Mouse (Mus musculus): ENCODE measurements around the gene Iqschfp. TPM values are rescaled to one million over a fixed set of nuclear protein-coding genes. Genes with fewer than 3 reads are reported as not detected.
A peak's percentile ranks its signal among the peaks of the same experiment; 100 is the strongest.
"Not testable (repeated sequence)": the region's sequence is repeated elsewhere in the genome, so short reads cannot be mapped to it uniquely, and the experiment has no call there.

The Iqschfp gene
- polyA plus RNA-seq, 1 experiment from 2014 or later = 0.38 TPM

GRCm38 (mm10) chr3:68055071-68055470, 163.0 kb downstream of the Iqschfp start:
- Histone ChIP-seq H3K4me1 (peaks cover 8% of the 10 kb centered on the region), H3K36me3 (replicated peaks) (no peaks in the 10 kb centered on the region), H3K4me3 (no peak overlapping the region), H3K9me3 (no peaks in the 10 kb centered on the region), H3K27ac (no peak overlapping the region), H3K27me3 (ENCODE audit: poor library complexity, severe bottlenecking) (peaks cover 9% of the 10 kb centered on the region)
- 70% methylated on average over 13 of the region's 13 CpGs for WGBS
- DNase-seq (ENCODE audit: extremely low spot score, low spot score) = no peak

- DNase-seq (ENCODE audit: extremely low spot score, low spot score) = peak; percentile 56
- Histone ChIP-seq H3K4me1 (peaks cover 12% of the 10 kb centered on the region), H3K9me3 (no peaks in the 10 kb centered on the region), H3K36me3 (replicated peaks) (no peaks in the 10 kb centered on the region), H3K27ac (no peak overlapping the region), H3K27me3 (ENCODE audit: poor library complexity, severe bottlenecking) (peaks cover 9% of the 10 kb centered on the region), H3K4me3 (peak overlapping the region; percentile 35)
- WGBS = 56% methylated on average over 23 of the region's 23 CpGs
Observed at GRCm38 (mm10) chr3:68056373-68057275, 164.6 kb downstream of the Iqschfp start.

GRCm38 (mm10) chr3:68059162-68059800, 167.2 kb downstream of the Iqschfp start:
- no peak for DNase-seq (ENCODE audit: extremely low spot score, low spot score)
- H3K27ac ChIP-seq = no peak overlapping the region

GRCm38 (mm10) chr3:68064731-68065130, 172.7 kb downstream of the Iqschfp start, which contains the start of gene Schip1:
TSS of gene Schip1 (plus strand) at chr3:68064802.
- Histone ChIP-seq H3K9me3 (no peaks in the 10 kb centered on the region), H3K27me3 (ENCODE audit: poor library complexity, severe bottlenecking) (no peaks in the 10 kb centered on the region), H3K36me3 (replicated peaks) (no peaks in the 10 kb centered on the region), H3K4me1 (peaks cover 7% of the 10 kb centered on the region), H3K4me3 (no peak within 1 kb of the TSS), H3K27ac (no peak within 1 kb of the TSS)
- 41% methylated on average over 12 of the region's 12 CpGs for WGBS
- DNase-seq (ENCODE audit: extremely low spot score, low spot score) = no peak

More at GRCm38 (mm10) chr3:68059162-68059800, 167.2 kb downstream of the Iqschfp start:
- Histone ChIP-seq H3K9me3 (no peaks in the 10 kb centered on the region), H3K4me1 (peaks cover 12% of the 10 kb centered on the region), H3K27me3 (ENCODE audit: poor library complexity, severe bottlenecking) (peaks cover 9% of the 10 kb centered on the region), H3K36me3 (replicated peaks) (no peaks in the 10 kb centered on the region), H3K4me3 (no peak overlapping the region)
- WGBS = 48% methylated on average over 2 of the region's 2 CpGs

- Histone ChIP-seq H3K27me3 (ENCODE audit: poor library complexity, severe bottlenecking) (no peaks in the 10 kb centered on the region), H3K36me3 (replicated peaks) (no peaks in the 10 kb centered on the region), H3K9me3 (no peaks in the 10 kb centered on the region), H3K4me1 (no peaks in the 10 kb centered on the region), H3K27ac (no peak overlapping the region), H3K4me3 (no peak overlapping the region)
- DNase-seq (ENCODE audit: extremely low spot score, low spot score) = no peak
- 84% methylated on average over 9 of the region's 9 CpGs for WGBS
Observed at GRCm38 (mm10) chr3:68071395-68072386, 179.7 kb downstream of the Iqschfp start.

GRCm38 (mm10) chr3:68077406-68077805, 185.4 kb downstream of the Iqschfp start:
- Histone ChIP-seq H3K36me3 (replicated peaks) (no peaks in the 10 kb centered on the region), H3K4me3 (no peak overlapping the region), H3K4me1 (no peaks in the 10 kb centered on the region), H3K9me3 (no peaks in the 10 kb centered on the region), H3K27me3 (ENCODE audit: poor library complexity, severe bottlenecking) (no peaks in the 10 kb centered on the region), H3K27ac (no peak overlapping the region)
- DNase-seq (ENCODE audit: extremely low spot score, low spot score) = no peak
- WGBS = 80% methylated on average over 4 of the region's 4 CpGs

- H3K9me3 ChIP-seq = no peaks in the 10 kb centered on the region
- 85% methylated on average over 2 of the region's 2 CpGs for WGBS
Observed at GRCm38 (mm10) chr3:68085024-68085423, 193.0 kb downstream of the Iqschfp start.

GRCm38 (mm10) chr3:68092108-68092507, 200.1 kb downstream of the Iqschfp start:
- H3K4me1 ChIP-seq = 0 out of 2 replicates have a peak, but pooled peaks cover 2% of the 10 kb centered on the region
- no peak for DNase-seq (ENCODE audit: extremely low spot score, low spot score)
- H3K36me3 ChIP-seq (replicated peaks) = no peaks in the 10 kb centered on the region
- no peaks in the 10 kb centered on the region for H3K27me3 ChIP-seq (ENCODE audit: poor library complexity, severe bottlenecking)
- no peak overlapping the region for H3K27ac ChIP-seq
- WGBS = 84% methylated on average over 4 of the region's 4 CpGs
- no peaks in the 10 kb centered on the region for H3K9me3 ChIP-seq
- no peak overlapping the region for H3K4me3 ChIP-seq

More at GRCm38 (mm10) chr3:68085024-68085423, 193.0 kb downstream of the Iqschfp start:
- Histone ChIP-seq H3K27me3 (ENCODE audit: poor library complexity, severe bottlenecking) (no peaks in the 10 kb centered on the region), H3K4me1 (no peaks in the 10 kb centered on the region), H3K36me3 (replicated peaks) (no peaks in the 10 kb centered on the region), H3K27ac (no peak overlapping the region), H3K4me3 (no peak overlapping the region)
- no peak for DNase-seq (ENCODE audit: extremely low spot score, low spot score)

GRCm38 (mm10) chr3:68096724-68097431, 204.8 kb downstream of the Iqschfp start:
- Histone ChIP-seq H3K27me3 (ENCODE audit: poor library complexity, severe bottlenecking) (no peaks in the 10 kb centered on the region), H3K4me1 (0 out of 2 replicates have a peak, but pooled peaks cover 3% of the 10 kb centered on the region), H3K9me3 (no peaks in the 10 kb centered on the region), H3K4me3 (no peak overlapping the region), H3K36me3 (replicated peaks) (no peaks in the 10 kb centered on the region), H3K27ac (no peak overlapping the region)
- WGBS = 78% methylated on average over 4 of the region's 4 CpGs
- no peak for DNase-seq (ENCODE audit: extremely low spot score, low spot score)

- H3K27me3 ChIP-seq (ENCODE audit: poor library complexity, severe bottlenecking); H3K9me3 ChIP-seq; H3K36me3 ChIP-seq (replicated peaks); H3K4me3 ChIP-seq; H3K4me1 ChIP-seq; DNase-seq (ENCODE audit: extremely low spot score, low spot score); H3K27ac ChIP-seq: not testable (repeated sequence)
- 90% methylated on average over 6 of the region's 6 CpGs for WGBS
Observed at GRCm38 (mm10) chr3:68099561-68099960, 207.5 kb downstream of the Iqschfp start.

- DNase-seq (ENCODE audit: extremely low spot score, low spot score) = no peak
- no peak overlapping the region for H3K27ac ChIP-seq
- no peak overlapping the region for H3K4me3 ChIP-seq
- 77% methylated on average over 4 of the region's 4 CpGs for WGBS
- H3K27me3 ChIP-seq (ENCODE audit: poor library complexity, severe bottlenecking) = no peaks in the 10 kb centered on the region
- H3K9me3 ChIP-seq = no peaks in the 10 kb centered on the region
- no peaks in the 10 kb centered on the region for H3K36me3 ChIP-seq (replicated peaks)
- H3K4me1 ChIP-seq = 0 out of 2 replicates have a peak, but pooled peaks cover 3% of the 10 kb centered on the region
Observed at GRCm38 (mm10) chr3:68101343-68101742, 209.3 kb downstream of the Iqschfp start.

Measured in forebrain, embryonic 10.5 days (tissue).